Mouse (Mus musculus): ENCODE measurements around the gene Dlx2. TPM values are rescaled to one million over a fixed set of nuclear protein-coding genes. Genes with fewer than 3 reads are reported as not detected.

Gene Dlx2
- polyA plus RNA-seq, 1 experiment from 2014 or later, result 0.20 TPM

GRCm38 (mm10) chr2:71523431-71523830 lies 23.1 kb downstream of the Dlx2 start:
- H3K9me3 ChIP-seq (ENCODE audit: control insufficient read depth, low read length), result no peaks in the 10 kb centered on the region
- no peaks in the 10 kb centered on the region for H3K4me1 ChIP-seq (ENCODE audit: control insufficient read depth, insufficient read depth, low read depth, low read length)
- no peak for ATAC-seq
- H3K9ac ChIP-seq (ENCODE audit: low read depth, low read length), result no peak overlapping the region
- 56% methylated on average over 4 of the region's 4 CpGs for WGBS
- H3K4me3 ChIP-seq (ENCODE audit: low read length), result no peak overlapping the region
- H3K27me3 ChIP-seq (replicated peaks; ENCODE audit: control insufficient read depth, insufficient read depth, low read length), result peaks cover 61% of the 10 kb centered on the region
- no peaks in the 10 kb centered on the region for H3K36me3 ChIP-seq (ENCODE audit: control insufficient read depth, insufficient read depth, low read length)
- H3K4me2 ChIP-seq (ENCODE audit: low read length), result no peak overlapping the region
- no peak overlapping the region for H3K27ac ChIP-seq (ENCODE audit: low read depth, low read length)

- 73% methylated on average over 4 of the region's 4 CpGs for WGBS
- Histone ChIP-seq H3K36me3 (ENCODE audit: control insufficient read depth, insufficient read depth, low read length) (no peaks in the 10 kb centered on the region), H3K4me2 (ENCODE audit: low read length) (no peak overlapping the region), H3K4me3 (ENCODE audit: low read length) (no peak overlapping the region), H3K9me3 (ENCODE audit: control insufficient read depth, low read length) (no peaks in the 10 kb centered on the region), H3K27me3 (replicated peaks; ENCODE audit: control insufficient read depth, insufficient read depth, low read length) (peaks cover 63% of the 10 kb centered on the region), H3K9ac (ENCODE audit: low read depth, low read length) (no peak overlapping the region), H3K27ac (ENCODE audit: low read depth, low read length) (no peak overlapping the region), H3K4me1 (ENCODE audit: control insufficient read depth, insufficient read depth, low read depth, low read length) (no peaks in the 10 kb centered on the region)
- no peak for ATAC-seq
Measured at GRCm38 (mm10) chr2:71522871-71523270, 23.7 kb downstream of the Dlx2 start.

DNA sequence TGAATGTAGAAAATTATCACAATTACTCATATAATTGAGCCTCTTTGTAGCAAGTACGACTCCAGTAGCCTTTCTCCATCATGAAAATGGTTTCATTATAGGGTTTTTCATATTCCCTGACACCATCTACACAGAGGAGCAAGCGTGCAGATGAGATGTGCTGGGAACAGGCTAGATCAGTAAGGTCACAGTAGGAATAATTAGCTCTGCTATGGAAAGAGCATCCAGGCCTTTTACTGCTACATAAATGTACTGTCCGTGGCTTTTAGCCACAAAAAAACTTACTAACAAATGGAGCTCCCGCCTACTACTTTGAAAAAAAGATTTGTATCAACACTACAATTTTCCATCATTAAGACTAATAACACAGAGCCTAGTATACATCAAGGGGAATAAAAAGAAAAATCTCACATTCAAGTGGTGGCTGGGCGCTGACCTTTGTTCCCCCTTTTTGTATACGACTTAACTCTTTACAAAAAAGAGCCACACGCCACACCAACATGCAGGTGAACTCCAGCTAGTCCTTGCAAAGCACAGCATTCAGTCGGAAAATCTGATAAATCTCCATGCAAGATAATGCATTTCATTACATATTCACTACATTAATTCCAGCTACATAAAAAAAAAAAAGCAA lies 29.0 kb downstream of the Dlx2 start:
- 46% methylated on average over 8 of the region's 8 CpGs for WGBS

DNA sequence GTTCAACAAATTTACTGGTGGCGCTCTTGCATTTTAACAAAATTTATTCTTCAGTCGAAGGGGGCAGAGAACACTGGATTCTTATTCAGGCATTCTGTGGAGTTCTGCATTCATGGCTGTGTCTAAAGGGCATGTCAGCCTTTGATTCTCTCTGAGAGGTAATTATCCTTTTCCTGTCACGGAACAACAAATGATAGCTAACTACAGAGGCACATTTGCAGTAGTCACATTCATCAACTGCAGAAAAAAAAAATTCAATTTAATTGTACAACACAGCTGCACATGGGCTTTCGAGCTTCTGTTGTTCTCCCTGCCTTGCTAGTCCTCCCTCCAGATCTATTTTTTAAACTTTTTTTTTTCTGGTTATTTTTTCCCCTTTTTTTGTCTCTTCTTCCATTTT lies 29.6 kb downstream of the Dlx2 start:
- Histone ChIP-seq H3K9ac (ENCODE audit: low read depth, low read length) (no peak overlapping the region), H3K9me3 (ENCODE audit: control insufficient read depth, low read length) (no peaks in the 10 kb centered on the region), H3K27me3 (replicated peaks; ENCODE audit: control insufficient read depth, insufficient read depth, low read length) (peaks cover 26% of the 10 kb centered on the region), H3K4me3 (ENCODE audit: low read length) (no peak overlapping the region), H3K36me3 (ENCODE audit: control insufficient read depth, insufficient read depth, low read length) (no peaks in the 10 kb centered on the region), H3K4me2 (ENCODE audit: low read length) (no peak overlapping the region), H3K27ac (ENCODE audit: low read depth, low read length) (no peak overlapping the region), H3K4me1 (ENCODE audit: control insufficient read depth, insufficient read depth, low read depth, low read length) (no peaks in the 10 kb centered on the region)
- WGBS, result 25% methylated on average over 4 of the region's 4 CpGs
- ATAC-seq, result no peak

More for the DNA sequence above, 29.0 kb downstream of the Dlx2 start:
- Histone ChIP-seq H3K9me3 (ENCODE audit: control insufficient read depth, low read length) (no peaks in the 10 kb centered on the region), H3K27me3 (replicated peaks; ENCODE audit: control insufficient read depth, insufficient read depth, low read length) (peaks cover 28% of the 10 kb centered on the region), H3K4me1 (ENCODE audit: control insufficient read depth, insufficient read depth, low read depth, low read length) (no peaks in the 10 kb centered on the region), H3K27ac (ENCODE audit: low read depth, low read length) (no peak overlapping the region), H3K9ac (ENCODE audit: low read depth, low read length) (no peak overlapping the region), H3K4me3 (ENCODE audit: low read length) (no peak overlapping the region), H3K36me3 (ENCODE audit: control insufficient read depth, insufficient read depth, low read length) (no peaks in the 10 kb centered on the region), H3K4me2 (ENCODE audit: low read length) (no peak overlapping the region)
- no peak for ATAC-seq

GRCm38 (mm10) chr2:71512326-71512725 lies 34.2 kb downstream of the Dlx2 start:
- no peak overlapping the region for H3K4me3 ChIP-seq (ENCODE audit: low read length)
- no peak overlapping the region for H3K27ac ChIP-seq (ENCODE audit: low read depth, low read length)
- peaks cover 7% of the 10 kb centered on the region for H3K27me3 ChIP-seq (replicated peaks; ENCODE audit: control insufficient read depth, insufficient read depth, low read length)
- no peak overlapping the region for H3K4me2 ChIP-seq (ENCODE audit: low read length)
- ATAC-seq, result no peak
- H3K4me1 ChIP-seq (ENCODE audit: control insufficient read depth, insufficient read depth, low read depth, low read length), result no peaks in the 10 kb centered on the region
- H3K9me3 ChIP-seq (ENCODE audit: control insufficient read depth, low read length), result no peaks in the 10 kb centered on the region
- 69% methylated on average over 9 of the region's 9 CpGs for WGBS
- no peak overlapping the region for H3K9ac ChIP-seq (ENCODE audit: low read depth, low read length)
- H3K36me3 ChIP-seq (ENCODE audit: control insufficient read depth, insufficient read depth, low read length), result no peaks in the 10 kb centered on the region

DNA sequence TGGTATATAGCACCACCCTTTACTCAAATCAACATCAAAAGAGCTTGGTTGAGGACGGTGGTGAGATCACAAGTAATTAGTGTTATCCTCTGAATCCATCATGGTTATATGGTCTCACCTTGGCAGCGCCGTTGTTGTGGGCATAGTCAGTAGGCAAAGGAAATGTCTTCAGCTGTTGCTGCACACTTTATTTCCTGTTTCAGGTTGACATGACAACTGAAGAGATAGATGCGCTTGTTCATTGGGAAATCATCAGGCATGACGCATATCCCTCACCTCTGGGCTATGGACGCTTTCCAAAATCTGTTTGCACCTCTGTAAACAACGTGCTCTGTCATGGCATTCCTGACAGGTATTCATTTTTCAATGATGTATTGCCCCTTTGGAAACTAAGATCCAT lies 35.3 kb downstream of the Dlx2 start:
- Histone ChIP-seq H3K9ac (ENCODE audit: low read depth, low read length) (no peak overlapping the region), H3K4me2 (ENCODE audit: low read length) (no peak overlapping the region), H3K4me1 (ENCODE audit: control insufficient read depth, insufficient read depth, low read depth, low read length) (no peaks in the 10 kb centered on the region), H3K36me3 (ENCODE audit: control insufficient read depth, insufficient read depth, low read length) (no peaks in the 10 kb centered on the region), H3K27me3 (replicated peaks; ENCODE audit: control insufficient read depth, insufficient read depth, low read length) (peaks cover 7% of the 10 kb centered on the region), H3K4me3 (ENCODE audit: low read length) (no peak overlapping the region), H3K27ac (ENCODE audit: low read depth, low read length) (no peak overlapping the region), H3K9me3 (ENCODE audit: control insufficient read depth, low read length) (no peaks in the 10 kb centered on the region)
- WGBS, result 91% methylated on average over 7 of the region's 7 CpGs
- ATAC-seq, result no peak

- H3K36me3 ChIP-seq (ENCODE audit: control insufficient read depth, insufficient read depth, low read length), result no peaks in the 10 kb centered on the region
- no peak overlapping the region for H3K9ac ChIP-seq (ENCODE audit: low read depth, low read length)
- H3K4me1 ChIP-seq (ENCODE audit: control insufficient read depth, insufficient read depth, low read depth, low read length), result no peaks in the 10 kb centered on the region
- H3K4me3 ChIP-seq (ENCODE audit: low read length), result no peak overlapping the region
- no peak overlapping the region for H3K27ac ChIP-seq (ENCODE audit: low read depth, low read length)
- H3K27me3 ChIP-seq (replicated peaks; ENCODE audit: control insufficient read depth, insufficient read depth, low read length), result no peaks in the 10 kb centered on the region
- 81% methylated on average over 9 of the region's 9 CpGs for WGBS
- no peak for ATAC-seq
- H3K9me3 ChIP-seq (ENCODE audit: control insufficient read depth, low read length), result no peaks in the 10 kb centered on the region
- H3K4me2 ChIP-seq (ENCODE audit: low read length), result no peak overlapping the region
Measured at GRCm38 (mm10) chr2:71504852-71505251, 41.7 kb downstream of the Dlx2 start.

DNA sequence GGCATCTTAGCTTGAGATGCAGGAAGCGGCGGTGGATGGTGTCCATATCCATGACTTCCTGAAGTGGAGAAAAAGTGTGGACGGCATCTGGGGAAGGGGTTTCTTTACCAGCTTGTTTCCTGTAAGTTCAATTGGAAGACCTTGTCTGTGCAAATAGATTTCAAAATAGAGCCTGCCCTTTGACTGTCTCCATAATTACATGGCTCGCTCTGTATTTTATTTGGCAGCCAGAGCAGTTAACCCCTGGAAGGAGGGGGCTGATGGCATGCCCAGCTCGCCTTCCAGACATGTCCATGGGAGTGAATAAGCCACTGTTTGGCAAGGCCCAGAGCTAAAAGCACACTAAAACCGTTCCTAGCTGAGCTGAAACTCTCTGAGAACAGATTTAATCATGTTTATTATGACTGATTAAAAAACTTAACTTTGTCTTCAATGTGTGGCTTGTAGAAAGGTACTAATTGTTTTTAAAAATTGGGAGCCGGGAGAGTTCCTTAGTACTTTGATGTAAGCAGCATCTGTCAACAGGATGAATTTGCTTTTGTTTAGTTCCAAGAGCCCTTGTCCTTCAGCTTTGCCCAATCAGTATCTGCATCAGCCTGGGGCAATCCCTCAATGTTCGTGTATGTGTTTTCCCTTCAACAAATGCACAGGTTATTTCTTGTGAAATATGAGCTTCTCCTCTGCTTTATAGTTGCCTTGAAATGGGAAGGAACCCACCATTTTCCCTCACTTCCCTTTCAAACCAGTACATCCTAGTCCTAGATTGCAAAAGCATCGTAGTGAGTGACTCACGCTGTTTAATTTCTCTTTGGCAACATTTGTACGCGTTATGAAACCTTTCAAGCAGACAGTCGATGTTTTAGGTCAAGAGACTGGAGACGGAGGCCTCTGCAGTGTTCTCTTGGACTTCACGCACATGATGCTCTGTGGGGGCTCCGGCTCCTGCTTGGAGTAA lies 47.0 kb downstream of the Dlx2 start:
- no peak overlapping the region for H3K9ac ChIP-seq (ENCODE audit: low read depth, low read length)
- H3K4me1 ChIP-seq (ENCODE audit: control insufficient read depth, insufficient read depth, low read depth, low read length), result peaks cover 2% of the 10 kb centered on the region; the same call in 1 of the 2 replicates
- no peaks in the 10 kb centered on the region for H3K36me3 ChIP-seq (ENCODE audit: control insufficient read depth, insufficient read depth, low read length)
- H3K27ac ChIP-seq (ENCODE audit: low read depth, low read length), result no peak overlapping the region
- H3K27me3 ChIP-seq (replicated peaks; ENCODE audit: control insufficient read depth, insufficient read depth, low read length), result no peaks in the 10 kb centered on the region
- no peaks in the 10 kb centered on the region for H3K9me3 ChIP-seq (ENCODE audit: control insufficient read depth, low read length)
- no peak overlapping the region for H3K4me2 ChIP-seq (ENCODE audit: low read length)
- no peak overlapping the region for H3K4me3 ChIP-seq (ENCODE audit: low read length)
- 62% methylated on average over 16 of the region's 16 CpGs for WGBS
- ATAC-seq, result no peak

DNA sequence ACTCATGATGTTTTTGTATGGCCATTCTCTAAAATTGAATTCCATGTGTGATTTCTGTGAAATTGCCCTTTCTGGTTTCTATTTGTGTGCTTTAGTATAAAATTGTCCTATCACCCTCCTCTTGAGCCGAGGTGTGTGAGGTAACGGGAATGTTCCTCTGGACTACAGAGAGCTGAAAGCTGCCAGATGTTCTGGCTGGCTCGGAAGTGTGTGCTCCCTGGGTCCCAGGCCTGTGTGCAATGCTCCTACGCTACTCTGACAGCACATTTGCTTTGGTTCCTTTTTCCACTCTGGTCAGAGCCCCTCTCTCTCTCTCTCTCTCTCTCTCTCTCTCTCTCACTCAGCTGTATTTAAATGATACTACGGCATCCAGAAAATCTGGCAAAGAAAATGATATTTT lies 49.4 kb downstream of the Dlx2 start:
- H3K36me3 ChIP-seq (ENCODE audit: control insufficient read depth, insufficient read depth, low read length), result no peaks in the 10 kb centered on the region
- no peak overlapping the region for H3K4me3 ChIP-seq (ENCODE audit: low read length)
- WGBS, result 49% methylated on average over 5 of the region's 5 CpGs
- H3K27me3 ChIP-seq (replicated peaks; ENCODE audit: control insufficient read depth, insufficient read depth, low read length), result no peaks in the 10 kb centered on the region
- H3K4me1 ChIP-seq (ENCODE audit: control insufficient read depth, insufficient read depth, low read depth, low read length), result peaks cover 2% of the 10 kb centered on the region; the same call in 1 of the 2 replicates
- no peak overlapping the region for H3K9ac ChIP-seq (ENCODE audit: low read depth, low read length)
- no peak for ATAC-seq
- H3K4me2 ChIP-seq (ENCODE audit: low read length), result no peak overlapping the region
- H3K27ac ChIP-seq (ENCODE audit: low read depth, low read length), result no peak overlapping the region
- no peaks in the 10 kb centered on the region for H3K9me3 ChIP-seq (ENCODE audit: control insufficient read depth, low read length)

Measured in hindbrain, embryonic 16.5 days (tissue).